Mouse (Mus musculus): ENCODE results near the gene Prex1. TPM values are rescaled to one million over a fixed set of nuclear protein-coding genes. Genes with fewer than 3 reads are reported as not detected.
A peak's percentile ranks its signal among the peaks of the same experiment; 100 is the strongest.
"Not testable (repeated sequence)": the region's sequence is repeated elsewhere in the genome, so short reads cannot be mapped to it uniquely, and the experiment has no call there.

Prex1 gene
- total RNA-seq (2022), result 10 to 100 TPM; 10.4 to 24.3 (median 17.8) TPM

DNA sequence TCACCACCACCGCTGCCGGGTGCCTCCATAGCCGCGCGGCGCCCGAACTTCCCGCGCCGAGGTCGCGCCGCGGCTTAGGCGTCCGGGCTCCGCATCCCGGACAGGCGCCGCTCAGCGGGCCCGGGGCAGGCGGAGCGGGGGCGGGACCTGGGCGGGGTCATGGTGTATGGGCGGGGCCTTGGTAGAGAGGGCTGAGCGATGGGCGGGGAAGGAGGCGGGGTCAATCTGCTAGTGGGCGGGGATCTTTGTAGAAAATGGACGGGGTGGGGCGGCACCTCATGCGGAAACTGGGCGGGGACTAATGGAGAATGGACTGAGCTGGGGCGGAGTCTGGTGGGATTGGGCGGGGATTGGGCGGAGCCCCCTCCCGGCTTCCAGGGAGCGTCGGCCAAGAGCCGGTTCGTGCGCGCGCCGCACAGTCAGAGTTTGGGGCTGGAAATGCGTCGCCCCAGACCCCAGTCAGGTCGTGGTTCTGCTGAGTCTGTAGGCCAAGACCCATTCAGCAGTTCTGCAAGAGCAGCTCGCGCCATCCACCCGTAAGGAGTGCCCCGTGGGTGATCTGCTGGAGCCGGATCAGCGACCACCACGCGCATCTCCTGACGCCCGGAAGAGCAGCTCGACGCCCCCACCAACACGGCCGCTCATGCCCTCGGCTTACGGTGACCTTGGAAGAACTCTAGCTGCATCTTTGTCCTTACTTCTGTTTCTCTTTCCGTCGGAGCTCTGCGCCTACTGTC, at the start of gene Prex1:
Gene Prex1 (minus strand): TSS at position 143 of the 737 bp plus-strand sequence.
- DNase-seq, result peak; percentile 95

DNA sequence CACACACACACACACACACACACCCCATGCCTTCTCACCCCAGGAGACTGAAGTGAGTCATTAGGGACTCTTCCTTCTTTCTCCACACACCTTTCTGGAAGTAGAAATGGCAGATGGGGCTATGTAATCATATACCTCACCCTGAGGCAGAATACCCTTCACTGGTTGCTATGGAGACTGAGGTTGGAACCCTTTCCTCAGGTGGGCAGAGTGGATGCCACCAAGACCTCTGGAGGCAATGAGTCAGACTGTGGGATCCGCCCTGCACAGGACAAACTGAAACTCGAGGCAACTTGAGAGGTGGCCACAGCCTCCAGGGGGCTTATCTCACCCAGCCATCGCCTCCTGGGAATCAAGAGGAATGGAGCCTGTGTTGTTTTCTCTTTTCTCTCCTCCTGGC, 44.3 kb upstream of the Prex1 start:
- DNase-seq, result no peak

DNA sequence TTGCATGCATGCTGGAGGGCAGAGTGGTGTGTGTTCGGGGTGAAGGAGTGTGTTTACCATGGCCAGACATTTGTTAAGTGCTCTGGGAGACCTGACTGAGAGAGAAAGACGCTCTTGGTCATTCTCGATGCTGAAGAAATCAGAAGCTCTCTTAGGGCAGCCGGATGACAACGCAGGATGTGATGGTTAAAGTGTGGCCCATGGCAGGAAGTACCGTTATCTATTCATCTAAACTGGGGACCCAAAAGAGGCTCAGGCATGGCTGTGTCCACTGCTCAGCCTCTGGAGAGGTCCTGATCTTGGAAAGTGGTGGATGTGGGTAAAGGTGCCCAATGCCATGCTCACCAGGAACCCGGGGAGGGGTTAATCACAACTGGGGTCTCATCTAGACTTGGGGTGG, 41.1 kb upstream of the Prex1 start:
- DNase-seq, result no peak

DNA sequence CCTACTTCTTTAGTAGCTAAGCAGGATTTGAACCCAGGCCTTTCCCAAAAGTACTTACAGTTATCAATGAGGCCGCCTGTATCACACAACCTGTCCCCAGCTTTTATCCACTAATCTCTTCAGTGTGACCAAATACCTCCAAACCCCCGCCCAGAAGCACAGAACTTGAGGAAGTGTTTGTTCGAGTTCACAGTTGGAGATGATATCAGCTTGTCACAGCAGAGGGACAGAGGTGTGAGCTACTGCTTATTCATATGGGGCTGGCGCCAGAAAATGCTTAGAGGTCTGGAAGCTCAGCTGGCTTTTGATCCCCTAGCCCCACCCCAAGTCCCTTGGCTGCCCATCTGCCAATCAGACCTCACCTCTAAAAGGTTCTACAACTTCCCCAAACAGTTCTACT, 40.6 kb upstream of the Prex1 start:
- no peak for DNase-seq

DNA sequence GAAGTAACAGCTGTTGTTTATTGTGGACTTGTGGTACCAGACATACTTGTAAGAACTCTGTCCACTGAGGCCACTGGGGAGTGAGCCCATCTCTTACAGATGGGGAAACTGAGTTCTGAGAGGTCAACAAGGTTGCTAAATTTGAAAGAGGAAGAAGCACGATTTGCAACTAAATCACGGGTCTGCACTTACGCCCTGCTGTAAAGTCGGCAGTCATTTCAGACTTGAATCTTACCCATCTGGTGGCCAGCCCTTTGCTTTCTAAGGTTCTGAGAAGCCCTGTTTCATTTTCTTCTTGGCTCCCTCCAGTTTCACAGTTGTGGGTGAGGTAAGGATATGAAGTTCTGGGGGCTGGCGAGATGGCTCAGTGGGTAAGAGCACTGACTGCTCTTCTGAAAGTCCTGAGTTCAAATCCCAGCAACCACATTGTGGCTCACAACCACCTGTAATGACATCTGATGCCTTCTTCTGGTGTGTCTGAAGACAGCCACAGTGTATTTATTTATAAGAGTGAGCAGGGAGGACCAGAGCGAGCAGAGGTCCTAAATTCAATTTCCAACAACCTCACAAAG, 37.1 kb upstream of the Prex1 start:
- DNase-seq, result no peak

DNA sequence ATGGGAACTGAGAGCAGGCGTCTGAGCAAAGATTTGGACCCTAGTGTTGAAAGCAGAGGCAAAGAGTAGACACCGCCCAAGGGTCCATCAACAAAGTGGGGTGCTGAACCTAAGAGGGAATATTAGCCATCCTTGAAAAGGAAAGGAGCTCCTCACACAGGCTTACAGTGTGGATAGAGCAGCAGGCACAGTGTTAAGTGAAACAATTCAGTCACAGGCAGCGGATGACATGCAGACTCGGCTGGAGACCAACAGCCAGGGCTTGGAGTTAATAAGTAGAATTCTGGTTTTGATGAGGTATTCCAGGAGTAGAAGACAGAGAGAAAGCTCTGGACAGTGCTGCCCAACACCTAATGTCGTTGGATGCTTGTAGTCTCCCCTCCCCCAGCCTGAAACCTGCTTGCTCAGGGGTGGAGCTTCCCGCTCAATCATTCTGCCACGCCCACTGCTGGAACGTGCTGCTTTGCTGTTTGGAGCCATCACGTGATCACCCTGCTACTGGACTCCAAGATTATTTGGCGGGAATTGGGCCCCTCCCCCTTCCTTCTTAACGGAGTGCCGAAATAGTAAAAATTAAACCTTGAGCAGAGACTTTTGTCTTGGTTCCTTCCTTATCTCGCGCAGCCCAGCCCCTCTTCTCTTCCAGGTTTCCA, 32.8 kb upstream of the Prex1 start:
- not testable (repeated sequence) for DNase-seq

DNA sequence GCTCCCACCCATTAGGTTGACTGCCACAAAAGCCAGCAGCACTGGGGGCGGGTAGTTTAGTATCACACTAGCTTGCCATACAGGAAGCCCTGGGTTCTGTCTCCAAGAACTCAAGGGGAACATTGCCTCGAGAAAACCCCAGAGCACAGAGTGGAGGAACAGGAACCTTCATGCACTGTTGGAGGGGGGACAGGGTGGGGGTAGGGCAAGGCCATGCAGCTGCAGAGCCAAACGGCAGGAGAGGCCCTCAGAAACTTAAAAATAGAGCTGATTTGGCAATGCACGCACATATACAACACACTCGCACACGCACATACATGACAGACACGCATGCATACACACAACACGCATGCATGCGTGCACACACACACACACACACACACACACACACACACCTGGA, 32.2 kb upstream of the Prex1 start:
- DNase-seq, result no peak

DNA sequence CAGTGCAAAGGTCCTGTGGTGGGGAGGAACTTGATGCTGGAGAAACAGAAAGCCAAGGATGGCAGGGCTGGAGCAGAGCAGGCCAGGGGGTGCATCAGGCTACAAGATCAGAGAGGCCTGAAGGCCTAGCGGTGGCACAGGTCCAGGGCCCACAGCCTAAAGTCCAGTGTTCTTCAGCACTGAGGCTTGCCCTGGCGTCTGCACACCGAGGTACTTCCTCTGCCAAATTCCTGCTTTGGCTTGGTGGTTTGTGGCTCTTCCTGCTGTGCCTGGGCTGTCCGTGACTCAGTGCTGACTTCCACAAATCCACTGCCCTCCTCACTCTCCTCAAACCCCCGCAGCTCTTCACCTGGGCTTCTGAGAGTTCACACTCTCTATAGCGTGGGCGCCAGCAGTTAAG, 30.8 kb upstream of the Prex1 start:
- no peak for DNase-seq

DNA sequence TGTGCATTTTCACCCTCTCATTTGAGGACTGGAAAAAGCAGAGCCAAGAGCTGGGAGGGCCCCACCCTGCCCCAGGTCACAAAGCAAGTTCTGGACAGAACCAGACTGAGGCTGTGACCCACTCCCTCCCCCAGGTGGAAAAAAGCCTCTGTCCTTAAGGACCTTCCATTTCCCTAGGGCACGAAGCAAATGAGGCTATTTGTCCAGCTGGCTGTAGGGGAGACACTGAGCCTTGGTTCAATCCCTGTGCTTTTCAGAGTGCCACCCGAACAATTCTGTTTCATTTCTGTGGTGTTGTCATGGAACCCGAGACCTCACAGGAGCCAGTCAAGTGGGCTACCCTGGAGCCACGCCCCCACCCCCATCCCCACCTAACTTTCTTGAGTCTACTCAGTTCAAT, 29.9 kb upstream of the Prex1 start:
- no peak for DNase-seq

DNA sequence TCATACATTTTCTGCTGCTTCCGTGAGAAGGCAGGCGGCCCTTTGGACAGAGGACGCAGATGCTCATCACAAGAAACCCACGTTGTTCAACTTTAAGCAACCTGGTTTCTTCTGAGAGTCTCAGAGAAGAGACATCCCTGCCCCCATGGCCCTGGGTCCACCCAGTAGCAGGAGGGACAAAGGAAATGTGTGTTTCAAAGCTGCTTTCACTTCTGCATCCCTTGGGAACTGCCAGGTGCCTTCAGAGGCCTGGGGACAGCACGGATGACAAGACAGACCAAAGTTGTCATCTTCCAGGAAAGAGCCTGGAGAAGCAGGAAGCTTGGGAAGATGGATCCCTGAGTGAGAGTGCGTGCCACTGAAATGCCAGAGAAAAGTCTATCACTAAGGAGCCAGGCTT, 27.8 kb upstream of the Prex1 start:
- no peak for DNase-seq

DNA sequence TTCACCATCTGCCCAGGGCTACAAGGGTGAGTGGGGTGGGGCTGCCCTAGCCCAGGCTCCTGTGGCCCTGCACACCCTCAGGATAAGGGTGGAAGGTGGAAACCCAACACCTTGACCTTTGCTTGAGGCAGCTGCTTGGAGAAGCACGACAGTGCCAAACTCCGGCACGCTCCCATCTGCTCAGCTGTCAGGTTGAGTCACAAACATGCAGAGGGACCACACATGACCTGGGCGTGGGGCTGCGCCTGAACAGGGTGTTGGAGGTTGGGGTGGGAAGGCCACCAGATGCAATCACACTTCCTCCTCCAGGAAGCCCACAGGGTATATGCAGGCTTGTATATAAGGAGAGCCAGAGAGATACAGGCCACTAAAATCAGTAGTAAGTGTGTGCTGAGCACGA, 26.8 kb upstream of the Prex1 start:
- no peak for DNase-seq

DNA sequence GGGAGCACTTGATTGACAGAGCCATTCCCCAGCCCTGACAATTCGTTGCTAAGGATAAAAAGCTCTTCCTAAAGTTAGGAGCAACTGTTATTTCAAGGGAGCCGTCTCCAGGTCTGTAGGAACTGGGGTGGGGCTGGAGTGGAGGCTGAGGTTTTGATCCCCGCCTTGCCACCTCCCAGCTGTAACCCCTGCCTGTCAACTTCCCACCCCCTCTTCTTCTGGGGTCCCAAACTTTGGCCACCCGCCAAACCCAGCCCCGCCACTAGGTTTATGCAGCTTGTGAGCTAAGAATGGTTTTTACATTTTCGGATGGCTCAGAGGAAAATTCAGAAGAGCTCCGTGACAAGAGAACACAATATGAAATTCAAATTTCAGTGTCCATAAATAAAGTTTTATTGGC, 23.7 kb upstream of the Prex1 start:
- no peak for DNase-seq

DNA sequence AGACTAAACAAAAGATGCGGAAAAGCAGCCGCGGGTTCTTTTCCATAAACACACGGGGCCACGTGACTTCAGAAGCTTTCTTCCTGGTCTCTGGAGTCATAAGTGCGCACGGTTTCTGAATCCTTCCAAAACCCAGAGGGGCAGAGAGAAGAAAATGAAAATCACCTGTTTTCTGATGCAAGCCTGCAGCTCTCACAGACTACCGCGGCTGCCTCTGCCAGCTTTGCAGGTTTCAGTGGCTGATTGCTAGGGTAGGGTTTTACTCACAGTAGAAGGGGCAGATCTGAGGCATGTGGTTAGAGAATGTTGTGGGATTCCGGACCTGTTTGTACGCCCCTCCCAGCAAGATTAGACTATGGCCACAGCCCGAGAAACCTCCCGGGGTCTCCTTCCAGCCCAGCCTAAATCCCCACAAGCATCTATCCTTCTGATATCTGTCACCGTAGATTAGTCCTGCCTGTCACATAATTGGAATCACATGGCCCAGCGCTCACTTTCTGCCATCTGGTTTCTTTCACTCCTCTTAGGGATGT, 21.9 kb upstream of the Prex1 start:
- DNase-seq, result no peak

DNA sequence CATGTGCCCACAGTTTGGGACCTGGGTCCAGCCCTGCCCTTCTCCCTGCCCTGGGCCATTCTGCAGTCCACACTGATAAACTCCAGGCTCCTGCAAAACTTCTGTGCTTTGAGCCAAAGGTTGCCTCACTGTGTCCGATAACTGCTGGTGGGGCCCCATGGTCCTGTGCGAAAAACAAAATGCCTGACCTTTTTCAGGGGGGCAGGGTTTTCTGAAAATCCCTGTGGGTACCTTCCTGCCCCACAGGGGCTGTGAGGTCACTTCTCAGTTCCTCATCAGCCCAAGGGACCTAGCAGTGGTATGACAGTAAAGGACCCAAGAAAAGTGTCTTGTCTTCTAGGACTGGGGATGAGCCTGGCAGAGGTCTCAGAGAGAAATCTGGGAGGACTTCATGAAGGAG, 19.2 kb upstream of the Prex1 start:
- no peak for DNase-seq

DNA sequence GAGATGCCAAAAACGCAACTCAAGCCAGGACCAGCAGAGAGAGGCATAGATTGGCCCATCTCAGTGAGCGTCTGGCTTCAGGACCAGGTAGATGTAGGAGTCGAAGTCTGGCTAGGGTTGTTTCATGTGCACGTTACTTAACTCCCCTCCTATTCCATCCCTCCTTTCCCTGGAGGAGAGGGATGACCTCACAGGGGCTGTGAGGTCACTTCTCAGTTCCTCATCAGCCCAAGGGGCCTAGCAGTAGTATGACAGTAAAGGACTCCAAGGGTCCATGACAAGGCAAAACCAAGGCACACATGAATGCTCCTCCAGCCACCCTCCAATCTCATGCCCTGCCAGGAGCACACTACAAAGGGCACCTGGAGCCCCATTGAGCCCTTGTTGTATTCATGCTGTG, 18.5 kb upstream of the Prex1 start:
- no peak for DNase-seq

DNA sequence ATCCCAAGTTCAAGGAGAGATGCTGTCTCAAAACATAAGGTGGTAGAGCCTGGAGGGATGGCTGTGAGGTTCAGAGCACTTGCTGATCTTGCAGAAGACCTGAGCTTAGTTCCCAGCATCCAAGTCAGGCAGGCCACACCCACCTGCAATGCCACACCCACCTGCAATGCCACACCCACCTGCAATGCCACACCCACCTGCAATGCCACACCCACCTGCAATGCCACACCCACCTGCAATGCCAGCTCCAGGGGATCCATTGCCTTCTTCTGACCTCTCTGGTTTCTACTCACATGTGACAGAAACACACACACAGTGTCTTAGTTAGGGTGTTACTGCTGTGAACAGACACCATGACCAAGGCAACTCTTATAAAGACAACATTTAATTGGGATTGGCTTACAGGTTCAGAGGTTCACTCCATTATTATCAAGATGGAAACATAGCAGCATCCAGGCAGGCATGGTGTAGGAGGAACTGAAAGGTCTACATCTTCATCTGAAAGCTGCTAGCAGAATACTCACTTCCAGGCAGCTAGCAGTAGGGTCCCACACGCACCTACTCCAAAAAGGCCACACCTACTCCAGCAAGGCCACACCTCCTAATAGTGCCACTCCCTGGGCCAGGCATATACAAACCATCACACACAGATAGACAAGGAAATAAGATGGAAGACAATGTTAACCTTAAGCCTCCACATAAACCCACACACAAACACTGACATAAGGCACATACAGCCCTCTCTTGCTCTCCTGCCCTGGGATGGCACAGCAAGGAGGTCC, 17.7 kb upstream of the Prex1 start:
- DNase-seq, result not testable (repeated sequence)

DNA sequence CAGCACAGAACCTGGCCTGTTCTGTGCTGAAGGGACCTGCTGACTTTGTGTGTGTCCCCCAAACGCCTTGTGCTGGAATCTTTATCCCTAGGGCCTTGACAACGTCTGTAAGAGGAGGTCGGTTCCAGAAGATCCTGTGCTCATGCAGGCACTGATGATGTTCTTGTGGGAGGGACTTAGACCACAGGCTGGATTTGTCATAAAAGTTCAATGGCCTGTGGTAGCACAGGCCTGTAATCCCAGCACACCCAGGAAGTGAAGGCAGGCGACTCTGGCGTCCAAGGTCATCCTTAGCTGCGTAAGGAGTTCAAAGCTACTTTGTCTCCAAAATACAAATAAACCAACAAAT, 16.9 kb upstream of the Prex1 start:
- no peak for DNase-seq

DNA sequence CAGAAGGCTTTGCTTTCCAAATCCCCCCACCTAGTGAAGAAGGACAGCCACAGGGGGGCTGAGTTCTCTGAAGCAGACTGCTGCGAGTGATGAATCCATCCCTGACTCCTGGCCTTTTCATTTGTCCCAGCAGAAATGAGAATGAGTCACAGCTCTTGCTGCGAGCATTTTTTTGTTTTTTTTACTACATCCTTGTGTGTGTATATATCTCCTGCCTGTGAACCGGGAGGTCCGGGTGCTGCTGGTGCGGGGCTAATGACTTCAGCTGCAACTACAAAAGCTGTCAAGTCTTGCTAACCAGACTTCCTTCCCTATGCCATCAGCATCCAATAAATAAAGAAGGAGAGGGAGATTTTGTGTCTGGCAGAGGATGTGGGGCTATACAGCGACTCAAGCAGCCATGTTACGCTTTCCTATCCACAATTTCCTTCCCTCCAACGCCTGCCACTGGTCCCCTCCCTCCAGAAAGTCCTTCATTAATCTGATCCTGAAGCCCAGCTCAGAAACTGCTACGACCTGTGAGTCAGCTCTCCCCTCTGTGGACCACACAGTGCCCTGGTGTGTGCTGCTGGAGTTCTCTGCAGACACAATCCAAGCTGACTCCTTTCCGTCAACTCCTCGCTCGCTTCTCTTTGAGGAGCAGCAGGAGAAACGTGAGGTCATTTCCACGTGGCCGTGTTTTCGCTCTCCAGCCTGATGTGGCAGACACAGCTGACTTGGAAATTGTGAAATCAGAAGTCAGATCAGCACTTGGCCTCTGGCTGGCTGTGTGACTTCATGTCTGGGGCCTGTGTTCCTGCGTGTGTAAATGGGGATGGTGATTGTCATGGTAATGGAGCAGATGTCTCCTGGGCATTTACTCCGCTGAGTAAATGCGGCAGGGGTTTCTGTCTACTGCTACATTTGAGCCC, 16.3 kb upstream of the Prex1 start:
- DNase-seq, result peak; percentile 78

DNA sequence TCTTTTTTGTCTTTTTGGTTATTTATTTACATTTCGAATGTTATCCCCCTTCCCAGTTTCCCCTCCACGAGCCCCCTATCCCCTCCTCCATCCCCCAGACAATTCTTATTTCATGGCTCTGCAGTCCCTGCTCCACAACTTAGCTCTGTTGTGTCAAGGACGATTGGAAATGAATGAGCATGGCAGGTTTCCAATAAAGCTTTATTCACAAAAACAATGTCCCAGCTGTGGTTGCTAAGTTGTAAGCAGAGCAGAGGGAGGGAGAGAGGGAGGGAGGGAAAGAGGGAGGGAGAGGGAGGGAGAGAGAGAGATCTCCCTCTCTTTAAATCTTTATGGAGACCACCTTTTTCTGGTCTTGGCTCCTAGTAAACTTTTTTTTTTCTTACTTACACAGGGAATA, 15.4 kb upstream of the Prex1 start:
- DNase-seq, result no peak

DNA sequence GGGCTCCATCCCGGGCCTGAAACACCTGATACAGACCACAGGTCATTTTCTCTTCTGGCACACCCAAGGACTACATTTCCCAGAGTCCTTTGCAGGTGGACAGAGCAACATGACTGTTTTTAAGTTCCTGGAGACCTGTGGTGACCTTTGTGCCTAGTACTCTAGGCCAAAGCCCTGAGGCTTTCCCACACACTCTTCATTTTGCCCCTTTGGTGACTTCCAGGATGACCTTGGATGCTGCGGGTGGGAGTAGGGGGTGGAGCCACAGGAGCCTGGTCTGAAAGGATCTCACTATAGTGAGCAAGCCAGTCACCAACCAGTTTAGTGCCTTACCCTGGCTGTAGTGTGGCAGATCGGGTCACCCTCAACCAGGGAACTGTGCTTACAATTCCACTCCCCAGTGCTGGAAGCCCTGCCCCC, 14.6 kb upstream of the Prex1 start:
- no peak for DNase-seq

DNA sequence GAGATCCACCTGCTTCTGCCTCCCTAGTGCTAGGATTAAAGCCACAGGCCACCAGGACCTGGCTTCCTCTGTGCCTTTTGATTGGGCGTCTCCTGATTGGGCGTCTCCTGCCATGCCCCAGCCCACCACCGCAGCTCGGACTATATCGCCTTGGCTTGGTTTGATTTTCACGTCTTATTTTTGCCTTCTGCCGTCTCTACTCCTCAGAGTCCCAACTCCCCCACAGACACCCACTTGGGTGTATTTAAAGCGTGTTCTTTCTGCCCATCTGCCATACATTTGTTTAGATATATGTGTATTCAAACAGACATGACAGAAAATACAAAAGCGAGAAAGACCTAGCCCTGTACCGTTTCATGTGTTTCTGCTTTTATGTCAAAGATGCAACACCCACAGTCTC, 14.2 kb upstream of the Prex1 start:
- no peak for DNase-seq

DNA sequence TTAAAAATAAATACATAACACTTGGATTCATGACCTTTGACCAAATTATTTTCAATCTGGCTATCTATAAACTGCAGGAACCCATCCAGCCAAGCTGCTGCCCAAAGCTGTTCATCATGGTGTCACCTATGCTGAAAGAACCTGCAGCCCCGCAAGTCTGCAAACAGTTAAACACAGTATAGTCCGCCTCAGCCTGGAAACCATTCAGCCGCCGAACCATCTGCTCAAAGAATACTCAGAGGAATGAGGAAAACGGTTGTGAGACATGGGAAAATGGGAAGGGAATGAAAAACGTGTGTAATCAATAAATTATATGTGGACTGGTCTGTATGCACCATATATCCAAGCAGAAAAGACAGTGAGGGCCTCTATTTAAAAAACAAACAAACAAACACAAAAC, 13.3 kb upstream of the Prex1 start:
- DNase-seq, result no peak

Data from adrenal gland, adult 8-10 months (tissue).